Mouse (Mus musculus) CH12.LX (cell line): ENCODE data around the gene Dennd2a. TPM values are rescaled to one million over a fixed set of nuclear protein-coding genes. Genes with fewer than 3 reads are reported as not detected.

ENCODE experiments used
- DNase-seq: peaks from one replicate; pipeline ENCODE4 v3.0.0-alpha.2; 2013; ENCODE audit errors: extremely low read depth
- H3K27ac ChIP-seq: 2 replicates; pipeline ENCODE4 v1.5.1; 2012; ENCODE audit warnings: low read depth, mild to moderate bottlenecking, control low read depth, moderate library complexity; ENCODE audit not compliant: insufficient read depth
- H3K27me3 ChIP-seq: replicated peaks from 2 replicates; pipeline ENCODE3; 2012; ENCODE audit warnings: inconsistent platforms
- H3K36me3 ChIP-seq, 2 experiments: replicated peaks in 1 of 2; 2 replicates each; pipeline versions ENCODE3 to v1.6.1; 2012; ENCODE audit warnings: inconsistent platforms in 1 of 2, low read length in 1 of 2, mild to moderate bottlenecking in 1 of 2, mixed read lengths in 1 of 2, moderate library complexity in 1 of 2; ENCODE audit not compliant: control insufficient read depth in 1 of 2, insufficient read depth in 1 of 2
- H3K4me1 ChIP-seq, 2 experiments: 2 replicates each; pipeline ENCODE4 v1.6.1; 2012; ENCODE audit warnings: inconsistent platforms in 1 of 2, moderate library complexity in 1 of 2; ENCODE audit not compliant: insufficient read depth in 2 of 2, control insufficient read depth in 1 of 2
- H3K4me2 ChIP-seq: 2 replicates; pipeline ENCODE4 v1.6.1; 2012; ENCODE audit warnings: low read depth, mild to moderate bottlenecking, control low read depth; ENCODE audit not compliant: poor library complexity, insufficient read depth, severe bottlenecking
- H3K4me3 ChIP-seq, 3 experiments: fragments of 150-350 bp in 1 of 3; sonication (generic) in 1 of 3; replicated peaks in 1 of 3; 2 replicates each; pipeline versions ENCODE3 to v1.5.1; 2011 to 2012; ENCODE audit warnings: low read depth in 2 of 3, low read length in 2 of 3, mild to moderate bottlenecking in 2 of 3, moderate library complexity in 2 of 3, control low read depth in 1 of 3, improper control_type of control experiment in 1 of 3, inconsistent platforms in 1 of 3, mixed read lengths in 1 of 3; ENCODE audit not compliant: poor library complexity in 1 of 3
- H3K79me2 ChIP-seq: replicated peaks from 2 replicates; pipeline ENCODE4 v1.6.1; 2012; ENCODE audit warnings: mild to moderate bottlenecking, moderate library complexity; ENCODE audit not compliant: control insufficient read depth, poor library complexity, insufficient read depth, severe bottlenecking; ENCODE audit errors: extremely low read depth
- H3K9ac ChIP-seq: 2 replicates; pipeline ENCODE4 v1.6.1; 2012; ENCODE audit warnings: low read depth, mild to moderate bottlenecking, control low read depth, moderate library complexity; ENCODE audit not compliant: insufficient read depth
- H3K9me3 ChIP-seq: replicated peaks from 2 replicates; pipeline ENCODE3; 2012; ENCODE audit warnings: low read length, inconsistent platforms, mixed read lengths
- CHD1 ChIP-seq: IDR thresholded peaks from 2 replicates; pipeline ENCODE4 v1.6.1; 2012; ENCODE audit warnings: low read depth, low read length, improper control_type of control experiment, inconsistent platforms
- E2F4 ChIP-seq: IDR thresholded peaks from 2 replicates; pipeline ENCODE4 v1.6.1; 2011; ENCODE audit warnings: low read depth, low read length, improper control_type of control experiment; ENCODE audit not compliant: insufficient replicate concordance
- ELF1 ChIP-seq: IDR thresholded peaks from 2 replicates; pipeline ENCODE4 v1.6.1; 2014; ENCODE audit warnings: low read depth, mild to moderate bottlenecking, inconsistent platforms, low read length, improper control_type of control experiment
- GABPA ChIP-seq: IDR thresholded peaks from 2 replicates; pipeline ENCODE4 v1.6.1; 2012; ENCODE audit warnings: low read depth, low read length, improper control_type of control experiment, inconsistent platforms; ENCODE audit not compliant: insufficient replicate concordance
- JUND ChIP-seq: conservative IDR thresholded peaks from 2 replicates; pipeline ENCODE4 v1.6.1; 2011; ENCODE audit warnings: low read depth, low read length, improper control_type of control experiment
- KAT2A ChIP-seq: IDR thresholded peaks from 2 replicates; pipeline ENCODE4 v1.6.1; 2012; ENCODE audit warnings: low read length, improper control_type of control experiment, inconsistent platforms; ENCODE audit not compliant: insufficient replicate concordance
- MAFK ChIP-seq: IDR thresholded peaks from 2 replicates; pipeline ENCODE4 v1.6.1; 2011; ENCODE audit warnings: low read length, improper control_type of control experiment; ENCODE audit not compliant: insufficient replicate concordance
- MAX ChIP-seq: IDR thresholded peaks from 2 replicates; pipeline ENCODE4 v1.6.1; 2011; ENCODE audit warnings: low read length, improper control_type of control experiment
- MYC ChIP-seq: IDR thresholded peaks from 2 replicates; pipeline ENCODE4 v1.6.1; 2011; ENCODE audit warnings: low read depth, mild to moderate bottlenecking, improper control_type of control experiment, low read length
- NELFE ChIP-seq: IDR thresholded peaks from 2 replicates; pipeline ENCODE4 v1.6.1; 2011; ENCODE audit warnings: low read depth, low read length, improper control_type of control experiment
- PAX5 ChIP-seq: IDR thresholded peaks from 2 replicates; pipeline ENCODE4 v1.6.1; 2012; ENCODE audit warnings: low read length, inconsistent platforms, mixed read lengths
- RAD21 ChIP-seq: IDR thresholded peaks from 2 replicates; pipeline ENCODE4 v1.6.1; 2011; ENCODE audit warnings: low read depth, mild to moderate bottlenecking, low read length, improper control_type of control experiment, moderate library complexity
- ZC3H11A ChIP-seq: IDR thresholded peaks from 2 replicates; pipeline ENCODE4 v1.6.1; 2012; ENCODE audit warnings: low read depth, mild to moderate bottlenecking, inconsistent platforms, low read length, improper control_type of control experiment
- dilution Hi-C: fragments of 300-500 bp; cut with MboI; formaldehyde crosslinking; loops from 2 replicates; pipeline ENCODE4 v1.14.3; 2020; ENCODE audit warnings: low sequenced_read_pairs; ENCODE audit not compliant: extremely low pct_unique_long_range_greater_than_20kb, extremely low pct_ligation_motif_present
- in situ Hi-C: fragments of 300-500 bp; cut with MboI; formaldehyde crosslinking; loops from 3 replicates; pipeline ENCODE4 v1.14.3; 2019; ENCODE audit warnings: low sequenced_read_pairs, low pct_ligation_motif_present, low pct_unique_long_range_greater_than_20kb, mixed read lengths
- polyA plus RNA-seq: library from polyadenylated mRNA; unstranded; fragments of >175 nt; gene quantifications from 2 replicates; pipeline ENCODE4 v1.2.1, GENCODE M21; 2012; ENCODE audit warnings: low read depth; ENCODE audit not compliant: insufficient read length
- total RNA-seq, 2 experiments: library from RNA; depleted of rRNA; stranded (reverse); fragments of 300-350 nt in 1 of 2; fragments of >200 nt in 1 of 2; gene quantifications; 2 replicates each; pipeline ENCODE4 v1.2.3; 2012 to 2014

Gene Dennd2a
- total and polyA plus RNA-seq, 3 experiments: 3.7 to 10.6 (median 9.1) TPM

GRCm38 (mm10) chr6:39423130-39423551 is 134.5 kb downstream of the Dennd2a start:
- no peak overlapping the region for H3K9ac ChIP-seq
- no peaks in the 10 kb centered on the region for H3K36me3 ChIP-seq
- in situ Hi-C loops: no loop called here
- no peak for DNase-seq
- H3K9me3 ChIP-seq: no peaks in the 10 kb centered on the region
- H3K4me1 ChIP-seq: peaks cover 4 to 18% of the 10 kb centered on the region in 2 experiments; a peak in 2 of 4 replicates
- TF ChIP-seq KAT2A (no peak), E2F4 (no peak), MAFK (no peak), ZC3H11A (no peak), MYC (no peak)
- no peak overlapping the region for H3K4me2 ChIP-seq
- no peak overlapping the region for H3K4me3 ChIP-seq
- dilution Hi-C loops: no loop called here
- peaks cover 5% of the 10 kb centered on the region for H3K27me3 ChIP-seq
- peaks cover under 1% of the 10 kb centered on the region for H3K79me2 ChIP-seq
- H3K27ac ChIP-seq: no peak overlapping the region

GRCm38 (mm10) chr6:39420867-39421266 is 136.8 kb downstream of the Dennd2a start:
- Histone ChIP-seq H3K4me1 (peaks cover 4 to 30% of the 10 kb centered on the region in 2 experiments; a peak in 2 of 4 replicates), H3K9me3 (no peaks in the 10 kb centered on the region), H3K79me2 (peaks cover 18% of the 10 kb centered on the region), H3K36me3 (peaks cover 0 to 2% of the 10 kb centered on the region in 2 experiments), H3K27ac (no peak overlapping the region)
- no peak for DNase-seq
- TF ChIP-seq CHD1 (no peak), MYC (no peak), PAX5 (no peak), JUND (no peak), RAD21 (no peak), GABPA (no peak), MAX (no peak), ELF1 (no peak), NELFE (no peak)
- TF ChIP-seq, all 38 proteins: peak for 0
- Histone ChIP-seq H3K4me2 (no peak overlapping the region), H3K9ac (no peak overlapping the region), H3K27me3 (peaks cover 5% of the 10 kb centered on the region), H3K4me3 (no peak overlapping the region)
- in situ Hi-C loops: no loop called here
- dilution Hi-C loops: no loop called here
